Mouse (Mus musculus): Measurements from ENCODE around the gene Tmco2. TPM values are rescaled to one million over a fixed set of nuclear protein-coding genes. Genes with fewer than 3 reads are reported as not detected.
"Not testable (repeated sequence)": the region's sequence is repeated elsewhere in the genome, so short reads cannot be mapped to it uniquely, and the experiment has no call there.

Gene Tmco2
- polyA plus RNA-seq, 1 experiment from 2014 or later = not detected

GRCm38 (mm10) chr4:121065336-121065735, 43.7 kb downstream of the Tmco2 start:
- no peak overlapping the region for H3K9ac ChIP-seq (replicated peaks; ENCODE audit: low read depth, low read length)
- peaks cover 24% of the 10 kb centered on the region for H3K36me3 ChIP-seq (ENCODE audit: control insufficient read depth, insufficient read depth, low read length)
- no peaks in the 10 kb centered on the region for H3K4me1 ChIP-seq (ENCODE audit: control insufficient read depth, insufficient read depth, low read length)
- H3K27me3 ChIP-seq (ENCODE audit: control insufficient read depth, insufficient read depth, low read length) = no peaks in the 10 kb centered on the region
- no peak overlapping the region for H3K4me2 ChIP-seq (ENCODE audit: low read depth, low read length)
- no peak for ATAC-seq (ENCODE audit: low read depth)
- 89% methylated on average over 2 of the region's 2 CpGs for WGBS
- H3K9me3 ChIP-seq (ENCODE audit: control insufficient read depth, low read length) = no peaks in the 10 kb centered on the region
- no peak overlapping the region for H3K4me3 ChIP-seq (ENCODE audit: low read depth, low read length)
- no peak overlapping the region for H3K27ac ChIP-seq (ENCODE audit: low read depth, low read length)

GRCm38 (mm10) chr4:121059218-121059617, 49.8 kb downstream of the Tmco2 start:
- not testable (repeated sequence) for H3K4me2 ChIP-seq (ENCODE audit: low read depth, low read length); H3K4me3 ChIP-seq (ENCODE audit: low read depth, low read length); H3K36me3 ChIP-seq (ENCODE audit: control insufficient read depth, insufficient read depth, low read length); H3K9me3 ChIP-seq (ENCODE audit: control insufficient read depth, low read length); H3K9ac ChIP-seq (replicated peaks; ENCODE audit: low read depth, low read length); H3K4me1 ChIP-seq (ENCODE audit: control insufficient read depth, insufficient read depth, low read length); ATAC-seq (ENCODE audit: low read depth); H3K27ac ChIP-seq (ENCODE audit: low read depth, low read length); H3K27me3 ChIP-seq (ENCODE audit: control insufficient read depth, insufficient read depth, low read length)
- WGBS = 92% methylated on average over 10 of the region's 10 CpGs

- Histone ChIP-seq H3K27me3 (ENCODE audit: control insufficient read depth, insufficient read depth, low read length) (no peaks in the 10 kb centered on the region), H3K4me3 (ENCODE audit: low read depth, low read length) (no peak overlapping the region), H3K9ac (replicated peaks; ENCODE audit: low read depth, low read length) (no peak overlapping the region), H3K4me1 (ENCODE audit: control insufficient read depth, insufficient read depth, low read length) (no peaks in the 10 kb centered on the region), H3K4me2 (ENCODE audit: low read depth, low read length) (no peak overlapping the region), H3K27ac (ENCODE audit: low read depth, low read length) (no peak overlapping the region), H3K9me3 (ENCODE audit: control insufficient read depth, low read length) (no peaks in the 10 kb centered on the region), H3K36me3 (ENCODE audit: control insufficient read depth, insufficient read depth, low read length) (no peaks in the 10 kb centered on the region; the same call in 1 of the 2 replicates)
- 84% methylated on average over 2 of the region's 2 CpGs for WGBS
- no peak for ATAC-seq (ENCODE audit: low read depth)
These were observed 52.0 kb downstream of the Tmco2 start for GRCm38 (mm10) chr4:121057032-121057431.

DNA sequence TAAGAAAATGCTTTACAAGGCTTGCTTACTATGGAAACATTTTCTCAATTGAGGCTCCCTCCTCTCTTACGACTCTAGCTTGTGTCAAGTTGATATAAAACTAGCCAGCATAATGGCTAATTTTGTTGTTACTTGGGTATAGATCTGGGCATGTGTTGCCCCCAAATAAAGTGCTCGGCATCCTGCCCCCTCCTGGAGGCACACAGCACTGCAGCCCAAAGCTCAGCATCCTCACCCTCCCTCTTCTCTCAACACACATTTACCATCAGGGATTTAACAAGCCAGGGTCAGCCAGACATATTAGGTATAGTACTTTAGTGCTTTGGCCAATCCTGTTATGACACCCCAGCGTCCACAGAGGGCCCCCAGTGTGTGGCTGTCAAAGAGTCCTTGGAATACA, 52.7 kb downstream of the Tmco2 start:
- no peaks in the 10 kb centered on the region; the same call in 1 of the 2 replicates for H3K36me3 ChIP-seq (ENCODE audit: control insufficient read depth, insufficient read depth, low read length)
- H3K4me1 ChIP-seq (ENCODE audit: control insufficient read depth, insufficient read depth, low read length) = no peaks in the 10 kb centered on the region
- H3K4me2 ChIP-seq (ENCODE audit: low read depth, low read length) = no peak overlapping the region
- H3K4me3 ChIP-seq (ENCODE audit: low read depth, low read length) = no peak overlapping the region
- WGBS = 46% methylated on average over 3 of the region's 3 CpGs
- no peak overlapping the region for H3K9ac ChIP-seq (replicated peaks; ENCODE audit: low read depth, low read length)
- no peak for ATAC-seq (ENCODE audit: low read depth)
- H3K27me3 ChIP-seq (ENCODE audit: control insufficient read depth, insufficient read depth, low read length) = no peaks in the 10 kb centered on the region
- no peaks in the 10 kb centered on the region for H3K9me3 ChIP-seq (ENCODE audit: control insufficient read depth, low read length)
- H3K27ac ChIP-seq (ENCODE audit: low read depth, low read length) = no peak overlapping the region

Other genes starting within 250 kb of the Tmco2 start
- gene Exo5, start 184.2 kb downstream of the Tmco2 start, polyA plus RNA-seq (2014; fragmentation: Nextera tagmentation; extraction: Ambion mirVana) = 26.0 and 27.2 TPM in 2 replicates
- 5.5 and 6.7 TPM in 2 replicates for gene Zfp69, start 157.5 kb downstream of the Tmco2 start, polyA plus RNA-seq (2014; fragmentation: Nextera tagmentation; extraction: Ambion mirVana)
- 55.0 and 59.4 TPM in 2 replicates for gene Smap2, start 92.0 kb downstream of the Tmco2 start, polyA plus RNA-seq (2014; fragmentation: Nextera tagmentation; extraction: Ambion mirVana)
- gene Col9a2, start 69.8 kb downstream of the Tmco2 start, polyA plus RNA-seq (2014; fragmentation: Nextera tagmentation; extraction: Ambion mirVana) = 8.1 and 10.5 TPM in 2 replicates
- gene Zmpste24, start 11.0 kb downstream of the Tmco2 start, polyA plus RNA-seq (2014; fragmentation: Nextera tagmentation; extraction: Ambion mirVana) = 23.4 and 25.4 TPM in 2 replicates
- 28.2 and 30.5 TPM in 2 replicates for gene Rlf, start 105.9 kb upstream of the Tmco2 start, polyA plus RNA-seq (2014; fragmentation: Nextera tagmentation; extraction: Ambion mirVana)
- not detected in 2 replicates for gene Gm12888, start 215.7 kb upstream of the Tmco2 start, polyA plus RNA-seq (2014; fragmentation: Nextera tagmentation; extraction: Ambion mirVana)

Data from neural tube, embryonic 14.5 days (tissue).